Mouse (Mus musculus): ENCODE measurements around the gene Fgd3. TPM values are rescaled to one million over a fixed set of nuclear protein-coding genes. Genes with fewer than 3 reads are reported as not detected.

Fgd3 gene
- polyA plus RNA-seq, 1 experiment, result 0.56 TPM

- Histone ChIP-seq H3K4me1 (ENCODE audit: control insufficient read depth, insufficient read depth, low read length) (no peaks in the 10 kb centered on the region; the same call in 1 of the 2 replicates), H3K36me3 (ENCODE audit: control insufficient read depth, insufficient read depth, low read length) (no peaks in the 10 kb centered on the region), H3K27ac (ENCODE audit: control insufficient read depth, insufficient read depth, low read depth, low read length) (no peak overlapping the region), H3K4me3 (ENCODE audit: control insufficient read depth, low read depth, low read length) (no peak overlapping the region), H3K27me3 (ENCODE audit: control insufficient read depth, insufficient read depth, low read length) (no peaks in the 10 kb centered on the region)
- TF ChIP-seq CTCF (IDR thresholded peaks at IDR 0.05; ENCODE audit: control insufficient read depth, insufficient read depth, insufficient replicate concordance, low read depth, low read length) (no peak), POLR2A (IDR thresholded peaks at IDR 0.05; ENCODE audit: control insufficient read depth, low read depth, low read length) (no peak)
Observed at GRCm38 (mm10) chr13:49286750-49287149, 33.4 kb downstream of the Fgd3 start.

- H3K27me3 ChIP-seq (ENCODE audit: control insufficient read depth, insufficient read depth, low read length), result no peaks in the 10 kb centered on the region
- peak overlapping the region; percentile 39; the same call in 1 of the 2 replicates for H3K27ac ChIP-seq (ENCODE audit: control insufficient read depth, insufficient read depth, low read depth, low read length)
- TF ChIP-seq CTCF (IDR thresholded peaks at IDR 0.05; ENCODE audit: control insufficient read depth, insufficient read depth, insufficient replicate concordance, low read depth, low read length) (no peak), POLR2A (IDR thresholded peaks at IDR 0.05; ENCODE audit: control insufficient read depth, low read depth, low read length) (no peak)
- no peaks in the 10 kb centered on the region for H3K36me3 ChIP-seq (ENCODE audit: control insufficient read depth, insufficient read depth, low read length)
- H3K4me1 ChIP-seq (ENCODE audit: control insufficient read depth, insufficient read depth, low read length), result no peaks in the 10 kb centered on the region; the same call in 1 of the 2 replicates
- H3K4me3 ChIP-seq (ENCODE audit: control insufficient read depth, low read depth, low read length), result no peak overlapping the region
Observed at GRCm38 (mm10) chr13:49283686-49284085, 36.4 kb downstream of the Fgd3 start.

- no peak overlapping the region for H3K27ac ChIP-seq (ENCODE audit: control insufficient read depth, insufficient read depth, low read depth, low read length)
- H3K4me3 ChIP-seq (ENCODE audit: control insufficient read depth, low read depth, low read length), result no peak overlapping the region
- no peaks in the 10 kb centered on the region; the same call in 1 of the 2 replicates for H3K4me1 ChIP-seq (ENCODE audit: control insufficient read depth, insufficient read depth, low read length)
- TF ChIP-seq CTCF (IDR thresholded peaks at IDR 0.05; ENCODE audit: control insufficient read depth, insufficient read depth, insufficient replicate concordance, low read depth, low read length) (no peak), POLR2A (IDR thresholded peaks at IDR 0.05; ENCODE audit: control insufficient read depth, low read depth, low read length) (no peak)
- no peaks in the 10 kb centered on the region for H3K27me3 ChIP-seq (ENCODE audit: control insufficient read depth, insufficient read depth, low read length)
- no peaks in the 10 kb centered on the region for H3K36me3 ChIP-seq (ENCODE audit: control insufficient read depth, insufficient read depth, low read length)
Observed at GRCm38 (mm10) chr13:49282168-49282567, 37.9 kb downstream of the Fgd3 start.

GRCm38 (mm10) chr13:49271831-49272765, 48.0 kb downstream of the Fgd3 start:
- H3K36me3 ChIP-seq (ENCODE audit: control insufficient read depth, insufficient read depth, low read length), result no peaks in the 10 kb centered on the region
- H3K4me1 ChIP-seq (ENCODE audit: control insufficient read depth, insufficient read depth, low read length), result no peaks in the 10 kb centered on the region
- H3K27ac ChIP-seq (ENCODE audit: control insufficient read depth, insufficient read depth, low read depth, low read length), result no peak overlapping the region
- H3K27me3 ChIP-seq (ENCODE audit: control insufficient read depth, insufficient read depth, low read length), result no peaks in the 10 kb centered on the region
- H3K4me3 ChIP-seq (ENCODE audit: control insufficient read depth, low read depth, low read length), result no peak overlapping the region
- TF ChIP-seq POLR2A (IDR thresholded peaks at IDR 0.05; ENCODE audit: control insufficient read depth, low read depth, low read length) (no peak), CTCF (IDR thresholded peaks at IDR 0.05; ENCODE audit: control insufficient read depth, insufficient read depth, insufficient replicate concordance, low read depth, low read length) (peak; percentile 2; the same call in 1 of the 2 replicates)

- Histone ChIP-seq H3K4me3 (ENCODE audit: control insufficient read depth, low read depth, low read length) (no peak overlapping the region), H3K4me1 (ENCODE audit: control insufficient read depth, insufficient read depth, low read length) (no peaks in the 10 kb centered on the region), H3K27me3 (ENCODE audit: control insufficient read depth, insufficient read depth, low read length) (no peaks in the 10 kb centered on the region), H3K36me3 (ENCODE audit: control insufficient read depth, insufficient read depth, low read length) (no peaks in the 10 kb centered on the region), H3K27ac (ENCODE audit: control insufficient read depth, insufficient read depth, low read depth, low read length) (no peak overlapping the region)
- TF ChIP-seq CTCF (IDR thresholded peaks at IDR 0.05; ENCODE audit: control insufficient read depth, insufficient read depth, insufficient replicate concordance, low read depth, low read length) (no peak), POLR2A (IDR thresholded peaks at IDR 0.05; ENCODE audit: control insufficient read depth, low read depth, low read length) (no peak)
Observed at GRCm38 (mm10) chr13:49270500-49270899, 49.6 kb downstream of the Fgd3 start.

- H3K27ac ChIP-seq (ENCODE audit: control insufficient read depth, insufficient read depth, low read depth, low read length), result no peak overlapping the region
- H3K4me3 ChIP-seq (ENCODE audit: control insufficient read depth, low read depth, low read length), result no peak overlapping the region
- H3K27me3 ChIP-seq (ENCODE audit: control insufficient read depth, insufficient read depth, low read length), result no peaks in the 10 kb centered on the region
- H3K36me3 ChIP-seq (ENCODE audit: control insufficient read depth, insufficient read depth, low read length), result no peaks in the 10 kb centered on the region
- no peak for TF ChIP-seq CTCF (IDR thresholded peaks at IDR 0.05; ENCODE audit: control insufficient read depth, insufficient read depth, insufficient replicate concordance, low read depth, low read length)
- no peak for TF ChIP-seq POLR2A (IDR thresholded peaks at IDR 0.05; ENCODE audit: control insufficient read depth, low read depth, low read length)
- H3K4me1 ChIP-seq (ENCODE audit: control insufficient read depth, insufficient read depth, low read length), result no peaks in the 10 kb centered on the region
Observed at GRCm38 (mm10) chr13:49267645-49268044, 52.5 kb downstream of the Fgd3 start.

GRCm38 (mm10) chr13:49260036-49260722, 59.9 kb downstream of the Fgd3 start:
- H3K4me3 ChIP-seq (ENCODE audit: control insufficient read depth, low read depth, low read length), result no peak overlapping the region
- TF ChIP-seq CTCF (IDR thresholded peaks at IDR 0.05; ENCODE audit: control insufficient read depth, insufficient read depth, insufficient replicate concordance, low read depth, low read length), result no peak
- no peak for TF ChIP-seq POLR2A (IDR thresholded peaks at IDR 0.05; ENCODE audit: control insufficient read depth, low read depth, low read length)
- H3K36me3 ChIP-seq (ENCODE audit: control insufficient read depth, insufficient read depth, low read length), result no peaks in the 10 kb centered on the region
- peaks cover 5% of the 10 kb centered on the region for H3K4me1 ChIP-seq (ENCODE audit: control insufficient read depth, insufficient read depth, low read length)
- H3K27ac ChIP-seq (ENCODE audit: control insufficient read depth, insufficient read depth, low read depth, low read length), result no peak overlapping the region
- H3K27me3 ChIP-seq (ENCODE audit: control insufficient read depth, insufficient read depth, low read length), result no peaks in the 10 kb centered on the region

Measured in testis, adult 2 months (tissue).